Mouse (Mus musculus) spleen, adult 12 weeks (tissue): ENCODE results near the gene Gm45808.
A peak's percentile ranks its signal among the peaks of the same experiment; 100 is the strongest.
"Not testable (repeated sequence)": the region's sequence is repeated elsewhere in the genome, so short reads cannot be mapped to it uniquely, and the experiment has no call there.

Experiments
- DNase-seq: peaks from one replicate; pipeline ENCODE4 v3.0.0; 2022; ENCODE audit warnings: low spot score

Gm45808 gene

GRCm38 (mm10) chr7:45467090-45467670 is 19.4 kb downstream of the Gm45808 start:
- DNase-seq = no peak

- peak; percentile 90 for DNase-seq
Measured at GRCm38 (mm10) chr7:45466283-45467089, 20.1 kb downstream of the Gm45808 start, which contains the start of gene Bax. Bax (minus strand) TSS chr7:45466898.

- DNase-seq = no peak
Measured at GRCm38 (mm10) chr7:45465549-45465948, 21.1 kb downstream of the Gm45808 start.

- no peak for DNase-seq
Measured at GRCm38 (mm10) chr7:45465112-45465511, 21.5 kb downstream of the Gm45808 start.

GRCm38 (mm10) chr7:45463987-45464778 is 22.4 kb downstream of the Gm45808 start:
- DNase-seq = no peak

- not testable (repeated sequence) for DNase-seq
Measured at GRCm38 (mm10) chr7:45462868-45463267, 23.7 kb downstream of the Gm45808 start.

GRCm38 (mm10) chr7:45462325-45462724 is 24.3 kb downstream of the Gm45808 start:
- no peak for DNase-seq

GRCm38 (mm10) chr7:45461781-45462180 is 24.8 kb downstream of the Gm45808 start:
- no peak for DNase-seq

GRCm38 (mm10) chr7:45461326-45461725 is 25.3 kb downstream of the Gm45808 start:
- DNase-seq = no peak

- DNase-seq = peak; percentile 76
Measured at GRCm38 (mm10) chr7:45460860-45461314, 25.7 kb downstream of the Gm45808 start.

- no peak for DNase-seq
Measured at GRCm38 (mm10) chr7:45460377-45460776, 26.2 kb downstream of the Gm45808 start.

GRCm38 (mm10) chr7:45459564-45460140 is 27.0 kb downstream of the Gm45808 start, which contains the start of gene Ftl1:
Ftl1 (minus strand) TSS chr7:45459884.
- peak; percentile 92 for DNase-seq

- peak; percentile 67 for DNase-seq
Measured at GRCm38 (mm10) chr7:45458748-45459563, 27.7 kb downstream of the Gm45808 start.

- no peak for DNase-seq
Measured at GRCm38 (mm10) chr7:45457204-45458060, 29.2 kb downstream of the Gm45808 start.

GRCm38 (mm10) chr7:45456721-45457203 is 29.8 kb downstream of the Gm45808 start:
- DNase-seq = no peak

GRCm38 (mm10) chr7:45455932-45456696 is 30.5 kb downstream of the Gm45808 start:
- no peak for DNase-seq

GRCm38 (mm10) chr7:45454971-45455370 is 31.6 kb downstream of the Gm45808 start:
- no peak for DNase-seq

GRCm38 (mm10) chr7:45451344-45451982 is 35.1 kb downstream of the Gm45808 start:
- DNase-seq = peak; percentile 74

- no peak for DNase-seq
Measured at GRCm38 (mm10) chr7:45449974-45450373, 36.6 kb downstream of the Gm45808 start.
